Mouse (Mus musculus) testis, adult 2 months (tissue): Measurements from ENCODE around the gene Colec11. TPM values are rescaled to one million over a fixed set of nuclear protein-coding genes. Genes with fewer than 3 reads are reported as not detected.

Experiments used
- H3K27ac ChIP-seq: fragments of 200-500 bp; 2 replicates; pipeline ENCODE4 v1.5.1; 2012; ENCODE audit warnings: low read depth, low read length; ENCODE audit not compliant: control insufficient read depth, insufficient read depth
- H3K27me3 ChIP-seq: fragments of 200-500 bp; 2 replicates; pipeline ENCODE4 v1.6.1; 2012; ENCODE audit warnings: mild to moderate bottlenecking, low read length, moderate library complexity; ENCODE audit not compliant: control insufficient read depth, insufficient read depth
- H3K36me3 ChIP-seq: fragments of 200-500 bp; 2 replicates; pipeline ENCODE4 v1.6.1; 2012; ENCODE audit warnings: mild to moderate bottlenecking, low read length; ENCODE audit not compliant: control insufficient read depth, insufficient read depth
- H3K4me1 ChIP-seq: fragments of 200-500 bp; 2 replicates; pipeline ENCODE4 v1.6.1; 2012; ENCODE audit warnings: low read length; ENCODE audit not compliant: control insufficient read depth, insufficient read depth
- H3K4me3 ChIP-seq: fragments of 200-500 bp; 2 replicates; pipeline ENCODE4 v1.5.1; 2012; ENCODE audit warnings: low read depth, mild to moderate bottlenecking, low read length, moderate library complexity, mixed read lengths; ENCODE audit not compliant: control insufficient read depth
- CTCF ChIP-seq: fragments of 200-500 bp; IDR thresholded peaks from 2 replicates; pipeline ENCODE4 v1.5.1; 2012; ENCODE audit warnings: low read depth, mild to moderate bottlenecking, inconsistent platforms, low read length, moderate library complexity; ENCODE audit not compliant: control insufficient read depth, insufficient read depth, insufficient replicate concordance
- POLR2A ChIP-seq: fragments of 200-500 bp; IDR thresholded peaks from 2 replicates; pipeline ENCODE4 v1.6.1; 2012; ENCODE audit warnings: low read depth, mild to moderate bottlenecking, inconsistent platforms, low read length, moderate library complexity; ENCODE audit not compliant: control insufficient read depth
- polyA plus RNA-seq: library from polyadenylated mRNA; depleted of rRNA; stranded (reverse); fragments of >200 nt; gene quantifications from 2 replicates; pipeline ENCODE4 v1.2.3, GENCODE M21; 2012; rRNA removed

The Colec11 gene
- 1.2 and 1.4 TPM in 2 replicates for polyA plus RNA-seq

- H3K4me3 ChIP-seq, result no peak within 1 kb of the TSS
- TF ChIP-seq POLR2A (no peak), CTCF (no peak)
- H3K36me3 ChIP-seq, result no peaks in the 10 kb centered on the region
- H3K27ac ChIP-seq, result no peak within 1 kb of the TSS
- no peaks in the 10 kb centered on the region for H3K27me3 ChIP-seq
- H3K4me1 ChIP-seq, result no peaks in the 10 kb centered on the region
Observed at GRCm38 (mm10) chr12:28623195-28623594, at the start of gene Colec11. Gene Colec11, minus strand, starts transcription at chr12:28623377.

GRCm38 (mm10) chr12:28667287-28667686 is 44.1 kb upstream of the Colec11 start:
- TF ChIP-seq POLR2A (no peak), CTCF (no peak)
- Histone ChIP-seq H3K36me3 (no peaks in the 10 kb centered on the region), H3K27ac (no peak overlapping the region), H3K27me3 (no peaks in the 10 kb centered on the region), H3K4me1 (no peaks in the 10 kb centered on the region), H3K4me3 (no peak overlapping the region)

GRCm38 (mm10) chr12:28666734-28667133 is 43.6 kb upstream of the Colec11 start:
- no peaks in the 10 kb centered on the region for H3K4me1 ChIP-seq
- H3K4me3 ChIP-seq, result no peak overlapping the region
- no peaks in the 10 kb centered on the region for H3K36me3 ChIP-seq
- H3K27me3 ChIP-seq, result no peaks in the 10 kb centered on the region
- H3K27ac ChIP-seq, result no peak overlapping the region
- no peak for TF ChIP-seq CTCF
- TF ChIP-seq POLR2A, result no peak

- Histone ChIP-seq H3K36me3 (peaks cover 3% of the 10 kb centered on the region), H3K27ac (no peak overlapping the region), H3K27me3 (no peaks in the 10 kb centered on the region), H3K4me3 (no peak overlapping the region), H3K4me1 (no peaks in the 10 kb centered on the region)
- no peak for TF ChIP-seq POLR2A
- TF ChIP-seq CTCF, result no peak
Observed at GRCm38 (mm10) chr12:28662628-28663027, 39.5 kb upstream of the Colec11 start.

DNA sequence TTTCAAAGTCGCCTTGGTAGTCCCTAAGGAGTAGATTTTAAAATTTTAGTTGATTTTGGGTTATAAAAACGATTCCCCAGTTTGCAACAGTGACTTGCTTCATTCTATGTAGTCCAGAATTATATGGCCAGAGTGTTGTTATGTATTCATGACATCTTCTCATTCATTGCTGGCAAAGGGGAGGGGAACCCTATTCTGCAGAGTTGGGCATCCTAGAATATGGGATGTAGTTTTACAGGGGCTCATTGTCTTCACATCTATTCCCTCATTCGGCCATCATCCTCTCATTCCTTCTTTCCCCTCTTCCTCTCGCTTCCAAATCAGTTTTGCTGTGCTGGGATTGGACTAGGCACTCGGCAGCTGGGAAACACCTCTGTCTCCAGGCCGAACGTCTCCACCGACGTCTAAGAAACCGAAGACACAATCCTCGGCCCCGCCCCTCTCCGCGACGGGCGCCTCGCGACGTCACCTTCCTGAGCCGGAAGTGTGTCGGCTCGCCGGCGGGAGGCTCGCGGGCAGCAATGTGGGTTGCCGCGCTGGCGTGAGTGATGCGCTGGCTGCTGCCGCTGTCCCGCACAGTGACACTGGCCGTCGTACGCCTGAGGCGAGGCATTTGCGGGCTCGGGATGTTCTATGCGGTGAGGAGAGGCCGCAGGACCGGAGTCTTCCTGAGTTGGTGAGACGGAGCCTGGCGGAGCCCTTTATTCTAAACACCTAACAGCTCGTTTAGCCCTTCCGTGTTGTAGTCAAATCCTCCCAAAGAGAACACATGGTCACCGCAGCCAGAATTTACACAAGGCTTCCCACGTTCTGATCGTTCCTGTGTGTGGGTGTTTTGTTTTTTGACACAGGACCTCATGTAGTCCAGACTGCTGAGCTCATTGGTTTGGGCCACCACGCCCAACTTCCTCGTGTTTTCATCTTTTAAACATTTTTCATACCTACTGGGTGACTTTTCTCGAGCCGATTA is 26.2 kb upstream of the Colec11 start, which contains the start of gene Rnaseh1:
Gene Rnaseh1 (plus strand): TSS at position 462 of the 970 bp plus-strand sequence.
- Histone ChIP-seq H3K4me3 (peak within 1 kb of the TSS; percentile 88), H3K27ac (peak within 1 kb of the TSS; percentile 92), H3K4me1 (peaks cover 4% of the 10 kb centered on the region), H3K36me3 (no peaks in the 10 kb centered on the region; the same call in 1 of the 2 replicates), H3K27me3 (no peaks in the 10 kb centered on the region)
- TF ChIP-seq CTCF (no peak), POLR2A (peak; percentile 95)

GRCm38 (mm10) chr12:28638778-28639177 is 15.6 kb upstream of the Colec11 start:
- H3K27ac ChIP-seq, result no peak overlapping the region
- no peak overlapping the region for H3K4me3 ChIP-seq
- H3K36me3 ChIP-seq, result peaks cover 3% of the 10 kb centered on the region
- H3K4me1 ChIP-seq, result 0 out of 2 replicates have a peak, but pooled peaks cover 3% of the 10 kb centered on the region
- H3K27me3 ChIP-seq, result no peaks in the 10 kb centered on the region
- TF ChIP-seq CTCF, result no peak
- no peak for TF ChIP-seq POLR2A

- Histone ChIP-seq H3K27ac (peak overlapping the region; percentile 91; the same call in 1 of the 2 replicates), H3K4me3 (peak overlapping the region; percentile 92), H3K27me3 (no peaks in the 10 kb centered on the region), H3K36me3 (peaks cover 3% of the 10 kb centered on the region), H3K4me1 (0 out of 2 replicates have a peak, but pooled peaks cover 3% of the 10 kb centered on the region)
- no peak for TF ChIP-seq POLR2A
Observed at GRCm38 (mm10) chr12:28636543-28636942, 13.4 kb upstream of the Colec11 start.
